Mouse (Mus musculus): Measurements from ENCODE around the gene Olfr920. TPM values are rescaled to one million over a fixed set of nuclear protein-coding genes. Genes with fewer than 3 reads are reported as not detected.

Olfr920 gene
- not detected in 2 replicates for polyA plus RNA-seq (2021; fragmentation: Nextera tagmentation)
- long read RNA-seq, experiment 1 = 0 reads
- long read RNA-seq, experiment 2 = 0 reads

GRCm38 (mm10) chr9:38751999-38752398 is at the start of gene Olfr920:
Olfr920 (plus strand) TSS chr9:38752299.

GRCm38 (mm10) chr9:38718102-38718501 is 34.0 kb upstream of the Olfr920 start, which contains the start of gene Vwa5a:
Vwa5a (plus strand) TSS chr9:38718268.

GRCm38 (mm10) chr9:38772768-38773167 is 20.7 kb downstream of the Olfr920 start, which contains the start of gene Olfr921:
Olfr921 (plus strand) TSS chr9:38773068.

Other genes with a start within 250 kb of the Olfr920 start
- gene Olfr911-ps1, start 230.7 kb upstream of the Olfr920 start, polyA plus RNA-seq (2021; fragmentation: Nextera tagmentation) = not detected in 2 replicates
- not detected in 2 replicates for gene Olfr910, start 214.4 kb upstream of the Olfr920 start, polyA plus RNA-seq (2021; fragmentation: Nextera tagmentation)
- gene Olfr912, start 172.1 kb upstream of the Olfr920 start, polyA plus RNA-seq (2021; fragmentation: Nextera tagmentation) = not detected in 2 replicates
- not detected in 2 replicates for gene Olfr913, start 159.5 kb upstream of the Olfr920 start, polyA plus RNA-seq (2021; fragmentation: Nextera tagmentation)
- not detected in 2 replicates for gene Olfr914, start 147.2 kb upstream of the Olfr920 start, polyA plus RNA-seq (2021; fragmentation: Nextera tagmentation)
- not detected in 2 replicates for gene Olfr916, start 92.4 kb upstream of the Olfr920 start, polyA plus RNA-seq (2021; fragmentation: Nextera tagmentation)
- not detected in 2 replicates for gene Olfr917, start 86.5 kb upstream of the Olfr920 start, polyA plus RNA-seq (2021; fragmentation: Nextera tagmentation)
- not detected in 2 replicates for gene Olfr918, start 77.7 kb upstream of the Olfr920 start, polyA plus RNA-seq (2021; fragmentation: Nextera tagmentation)
- not detected in 2 replicates for gene Olfr919, start 48.6 kb upstream of the Olfr920 start, polyA plus RNA-seq (2021; fragmentation: Nextera tagmentation)
- gene Vwa5a, start 34.0 kb upstream of the Olfr920 start, polyA plus RNA-seq (2021; fragmentation: Nextera tagmentation) = 4.6 and 5.1 TPM in 2 replicates
- gene Olfr921, start 20.8 kb downstream of the Olfr920 start, polyA plus RNA-seq (2021; fragmentation: Nextera tagmentation) = not detected in 2 replicates
- not detected in 2 replicates for gene Olfr922, start 62.3 kb downstream of the Olfr920 start, polyA plus RNA-seq (2021; fragmentation: Nextera tagmentation)
- gene Olfr923, start 74.2 kb downstream of the Olfr920 start, polyA plus RNA-seq (2021; fragmentation: Nextera tagmentation) = not detected in 2 replicates
- gene Olfr924, start 92.2 kb downstream of the Olfr920 start, polyA plus RNA-seq (2021; fragmentation: Nextera tagmentation) = not detected in 2 replicates
- gene Olfr26, start 102.8 kb downstream of the Olfr920 start, polyA plus RNA-seq (2021; fragmentation: Nextera tagmentation) = not detected in 2 replicates
- gene Olfr926, start 124.8 kb downstream of the Olfr920 start, polyA plus RNA-seq (2021; fragmentation: Nextera tagmentation) = not detected in 2 replicates
- gene Olfr930, start 177.5 kb downstream of the Olfr920 start, polyA plus RNA-seq (2021; fragmentation: Nextera tagmentation) = not detected in 2 replicates
- gene Olfr933, start 220.0 kb downstream of the Olfr920 start, polyA plus RNA-seq (2021; fragmentation: Nextera tagmentation) = not detected in 2 replicates
- gene Olfr934, start 236.0 kb downstream of the Olfr920 start, polyA plus RNA-seq (2021; fragmentation: Nextera tagmentation) = not detected in 2 replicates
- gene Olfr935, start 247.4 kb downstream of the Olfr920 start, polyA plus RNA-seq (2021; fragmentation: Nextera tagmentation) = not detected in 2 replicates

Data from left cerebral cortex, adult 6 months (tissue).